Mouse (Mus musculus) small intestine, adult 2 months (tissue): ENCODE results near the gene Lrrfip1.

Experiments
- CTCF ChIP-seq: fragments of 200-500 bp; IDR thresholded peaks from 2 replicates; pipeline ENCODE4 v1.5.1; 2012; ENCODE audit warnings: low read depth, mild to moderate bottlenecking, control low read depth, inconsistent platforms, low read length, moderate library complexity, mixed read lengths; ENCODE audit not compliant: insufficient replicate concordance, insufficient read length; ENCODE audit errors: extremely low read depth
- POLR2A ChIP-seq: fragments of 200-500 bp; IDR thresholded peaks from 2 replicates; pipeline ENCODE4 v1.6.1; 2012; ENCODE audit warnings: low read depth, mild to moderate bottlenecking, control low read depth, inconsistent platforms, low read length, moderate library complexity

GRCm38 (mm10) chr1:90969347-90969784 lies 29.2 kb upstream of the Lrrfip1 start, which contains the start of gene Rab17:
- TF ChIP-seq POLR2A (peak; percentile 57), CTCF (no peak)
